Mouse (Mus musculus) MEL-GATA-1-ER (cell line): ENCODE results near the gene Unc79.

Experiments
- DNase-seq: peaks from one replicate; pipeline ENCODE4 v3.0.0-alpha.2; 2012; ENCODE audit warnings: low read depth; ENCODE audit errors: extremely low read depth

Unc79 gene

DNA sequence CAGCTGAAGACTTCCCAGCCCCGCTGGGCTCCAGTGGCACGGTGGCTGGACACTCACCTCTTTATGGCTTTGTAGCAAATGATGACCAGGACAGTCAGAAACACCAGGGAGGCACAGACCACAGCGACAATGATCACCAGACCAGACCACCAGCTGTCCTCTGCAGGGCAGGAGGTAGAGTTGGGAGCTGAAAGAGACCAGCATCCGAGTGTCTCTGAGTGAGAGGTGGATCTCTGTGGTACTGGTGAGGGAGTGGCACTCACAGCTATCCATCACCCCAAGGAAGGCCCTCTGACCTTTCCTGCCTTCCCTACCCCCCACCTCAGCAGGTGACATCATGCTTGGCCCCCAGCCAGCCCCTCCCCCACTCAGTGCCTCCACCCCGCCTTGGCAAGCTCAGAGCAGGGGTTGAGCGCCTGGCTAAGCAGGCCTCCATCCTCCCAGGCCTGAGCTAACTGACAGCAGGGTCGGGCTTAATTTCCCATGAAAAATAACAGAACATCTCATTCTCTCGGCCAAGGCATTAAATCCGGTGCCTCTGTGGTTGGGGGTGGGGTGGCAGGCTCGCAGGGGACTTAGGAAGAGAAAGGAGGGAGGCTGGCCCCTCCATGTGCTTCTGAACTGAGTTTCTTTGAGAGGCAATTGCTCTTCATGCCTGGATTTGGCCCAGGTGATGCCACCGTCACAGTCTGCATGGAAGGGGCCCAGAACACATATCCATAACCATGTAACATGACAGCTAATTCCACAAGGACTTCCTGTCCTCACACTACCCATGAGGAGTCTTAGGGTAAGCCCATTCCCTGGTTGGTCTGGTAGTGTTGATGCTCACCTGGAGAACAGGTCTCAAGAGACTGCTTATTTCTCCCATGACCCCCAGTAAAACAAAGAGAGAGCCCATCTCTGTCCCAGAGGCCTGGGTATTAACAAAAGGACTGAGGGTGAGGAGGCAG, 254.2 kb downstream of the Unc79 start:
- no peak for DNase-seq

DNA sequence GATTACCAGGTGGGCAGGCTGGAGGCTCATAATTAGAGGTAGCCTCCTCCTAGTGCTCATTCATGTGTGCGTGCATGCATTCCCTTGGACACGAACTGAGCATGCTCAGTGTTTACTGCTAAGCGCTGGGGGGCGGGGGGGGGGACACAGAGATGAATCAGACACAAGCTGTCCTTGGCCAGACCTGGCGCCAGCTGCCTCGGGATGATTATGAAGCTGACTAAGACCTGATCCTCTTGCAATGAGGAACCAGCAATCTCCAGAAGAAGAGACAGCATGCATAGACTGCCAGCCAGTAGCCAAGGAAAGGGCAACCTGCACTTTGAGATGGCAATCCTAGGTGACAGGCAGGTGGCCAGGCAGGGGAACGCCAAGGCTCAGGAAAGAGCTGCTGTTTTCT, 256.9 kb downstream of the Unc79 start:
- no peak for DNase-seq

DNA sequence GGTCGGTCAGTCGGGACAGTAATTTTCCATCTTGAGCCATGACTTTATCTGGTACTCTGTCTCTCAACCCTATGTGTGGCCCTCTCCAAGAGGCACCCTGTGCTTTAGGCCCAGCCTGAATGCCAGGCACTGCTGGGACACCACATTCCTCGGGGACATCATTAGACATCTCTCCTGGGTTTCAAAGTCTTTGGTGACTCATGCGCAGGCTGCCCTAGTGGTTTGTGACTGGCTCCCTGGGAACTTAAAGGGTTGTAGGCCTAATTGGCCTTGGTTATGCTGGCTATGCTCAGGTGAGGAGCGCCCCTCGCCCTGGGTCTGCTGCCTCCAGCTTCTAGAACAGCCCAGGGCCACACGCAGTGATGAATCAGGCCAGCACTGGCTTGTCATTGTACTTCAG, 260.9 kb downstream of the Unc79 start:
- DNase-seq: no peak

GRCm38 (mm10) chr12:103211078-103211477, 262.4 kb downstream of the Unc79 start:
- DNase-seq: no peak

- no peak for DNase-seq
Measured at GRCm38 (mm10) chr12:103213591-103213990, 264.9 kb downstream of the Unc79 start.

DNA sequence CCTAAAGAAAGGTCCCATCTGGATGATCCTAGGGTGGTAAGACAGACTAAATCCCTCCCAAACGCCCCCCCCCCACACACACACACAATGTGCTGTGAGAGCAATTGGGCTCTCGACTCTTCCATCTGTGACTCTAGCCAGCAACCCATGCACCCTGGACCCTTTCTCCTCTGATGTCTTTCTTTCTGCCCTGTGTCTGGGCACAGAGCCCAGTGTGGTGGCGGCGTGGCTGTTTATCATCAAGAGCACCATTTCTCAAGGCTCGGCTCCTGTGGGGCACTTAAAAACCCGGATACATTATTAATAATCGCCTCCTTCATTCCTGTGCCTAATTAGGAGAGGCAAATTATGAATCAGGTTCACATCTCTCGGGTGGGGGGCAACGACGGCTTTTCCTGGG, 265.6 kb downstream of the Unc79 start:
- no peak for DNase-seq

DNA sequence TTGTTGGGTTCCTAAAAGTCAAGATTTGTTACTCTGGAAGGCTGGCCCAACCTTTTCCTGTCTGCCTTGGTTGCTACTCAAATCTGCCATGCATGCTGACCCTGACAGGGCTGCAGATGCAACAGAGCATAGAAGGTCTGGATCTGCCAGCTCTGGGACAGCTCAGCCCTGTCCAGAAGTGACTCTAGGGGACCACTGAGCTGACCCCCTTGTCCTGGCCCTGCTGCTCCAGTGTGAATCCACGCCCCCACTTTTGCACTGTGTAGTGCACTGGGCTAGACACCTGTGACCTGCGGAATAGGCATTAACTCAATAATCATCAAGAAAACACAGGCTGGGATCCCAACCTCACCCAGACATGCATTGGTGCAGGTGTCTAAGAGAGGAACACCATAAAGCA, 266.1 kb downstream of the Unc79 start:
- no peak for DNase-seq

GRCm38 (mm10) chr12:103215877-103216610, 267.4 kb downstream of the Unc79 start:
- no peak for DNase-seq

GRCm38 (mm10) chr12:103223671-103224070, 275.0 kb downstream of the Unc79 start:
- DNase-seq: no peak

DNA sequence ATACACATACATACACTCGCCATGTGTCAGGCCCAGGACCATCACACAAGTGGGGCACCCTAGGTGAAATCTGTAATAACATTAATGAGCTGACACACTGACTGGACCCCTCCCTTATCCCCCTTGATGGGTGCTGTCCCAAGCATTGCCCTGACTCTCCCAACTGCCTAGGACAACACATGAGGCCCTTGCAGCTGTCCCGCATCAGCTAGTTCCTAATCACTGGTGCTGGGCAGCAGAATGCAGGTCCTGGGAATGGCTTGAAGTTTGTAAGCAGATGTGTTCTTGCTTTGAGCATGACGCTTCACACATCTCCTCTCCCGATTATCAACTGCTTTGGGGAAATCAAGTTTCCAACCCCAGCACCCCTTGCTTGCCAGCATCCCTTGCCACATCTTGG, 277.5 kb downstream of the Unc79 start:
- DNase-seq: no peak

- no peak for DNase-seq
Measured at GRCm38 (mm10) chr12:103229058-103229457, 280.4 kb downstream of the Unc79 start.
